Mouse (Mus musculus): ENCODE measurements around the gene Phpt1. TPM values are rescaled to one million over a fixed set of nuclear protein-coding genes. Genes with fewer than 3 reads are reported as not detected.

Gene Phpt1
- polyA plus RNA-seq, 1 experiment from 2014 or later, result 155 TPM

DNA sequence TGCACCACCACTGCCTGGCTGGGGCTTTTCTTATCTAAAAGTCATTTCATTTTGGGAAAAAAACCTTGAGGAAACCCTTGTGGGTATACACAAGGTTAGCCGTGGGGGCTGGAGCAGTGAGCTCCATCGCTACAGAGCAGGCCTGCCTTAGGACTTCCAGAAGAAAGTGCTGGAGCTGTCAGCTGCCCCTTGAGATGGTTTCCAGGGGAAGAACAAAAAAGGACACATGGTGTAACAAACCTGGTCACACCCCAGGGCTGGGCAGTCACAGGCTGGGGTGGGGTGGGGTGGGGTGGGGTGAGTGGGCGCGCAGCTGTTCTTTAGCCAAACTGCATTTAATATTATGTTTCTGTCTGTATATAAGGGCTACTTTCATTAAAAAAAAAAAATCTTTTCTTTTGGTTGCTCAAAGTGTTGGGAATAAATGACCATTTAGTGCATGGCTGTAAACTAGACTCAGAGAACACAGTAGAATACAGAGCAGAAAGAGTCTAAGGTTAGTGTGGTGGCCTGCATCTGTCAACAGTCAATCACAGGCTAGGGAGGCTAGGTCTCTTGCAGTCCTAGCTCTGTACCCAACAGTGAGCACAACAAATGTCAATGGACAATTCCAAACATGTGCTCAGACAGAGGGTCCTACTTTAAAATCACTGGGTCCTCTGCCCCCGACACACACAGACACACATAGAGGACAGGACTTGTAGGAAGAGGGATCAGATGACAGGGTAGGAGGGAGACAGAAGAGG, 21.9 kb upstream of the Phpt1 start:
- no peak for ATAC-seq (replicated peaks)
- H3K4me3 ChIP-seq, result no peak overlapping the region
- 95% methylated on average over 5 of the region's 5 CpGs for WGBS

GRCm38 (mm10) chr2:25591863-25592262, 16.8 kb upstream of the Phpt1 start:
- H3K27ac ChIP-seq, result no peak overlapping the region
- H3K27me3 ChIP-seq (replicated peaks), result no peaks in the 10 kb centered on the region
- WGBS, result 86% methylated on average over 2 of the region's 2 CpGs
- no peaks in the 10 kb centered on the region for H3K9me3 ChIP-seq
- no peaks in the 10 kb centered on the region for H3K4me1 ChIP-seq
- peaks cover 56% of the 10 kb centered on the region for H3K36me3 ChIP-seq (replicated peaks)
- no peak overlapping the region for H3K4me2 ChIP-seq
- no peak overlapping the region for H3K4me3 ChIP-seq
- no peak for ATAC-seq (replicated peaks)
- no peak overlapping the region for H3K9ac ChIP-seq

More for the DNA sequence above, 21.9 kb upstream of the Phpt1 start:
- no peak overlapping the region for H3K27ac ChIP-seq
- H3K9ac ChIP-seq, result no peak overlapping the region
- no peak overlapping the region for H3K4me2 ChIP-seq
- peaks cover 80% of the 10 kb centered on the region for H3K36me3 ChIP-seq (replicated peaks)
- no peaks in the 10 kb centered on the region for H3K4me1 ChIP-seq
- no peaks in the 10 kb centered on the region for H3K9me3 ChIP-seq
- H3K27me3 ChIP-seq (replicated peaks), result no peaks in the 10 kb centered on the region

GRCm38 (mm10) chr2:25588227-25588907, 13.3 kb upstream of the Phpt1 start:
- 96% methylated on average over 8 of the region's 8 CpGs for whole genome bisulfite sequencing
- H3K9me3 ChIP-seq, result no peaks in the 10 kb centered on the region
- no peak overlapping the region for H3K9ac ChIP-seq
- no peak for ATAC-seq (replicated peaks)
- no peak overlapping the region for H3K4me2 ChIP-seq
- H3K36me3 ChIP-seq (replicated peaks), result peaks cover 41% of the 10 kb centered on the region
- H3K4me1 ChIP-seq, result no peaks in the 10 kb centered on the region
- no peaks in the 10 kb centered on the region for H3K27me3 ChIP-seq (replicated peaks)
- H3K27ac ChIP-seq, result no peak overlapping the region
- H3K4me3 ChIP-seq, result no peak overlapping the region

DNA sequence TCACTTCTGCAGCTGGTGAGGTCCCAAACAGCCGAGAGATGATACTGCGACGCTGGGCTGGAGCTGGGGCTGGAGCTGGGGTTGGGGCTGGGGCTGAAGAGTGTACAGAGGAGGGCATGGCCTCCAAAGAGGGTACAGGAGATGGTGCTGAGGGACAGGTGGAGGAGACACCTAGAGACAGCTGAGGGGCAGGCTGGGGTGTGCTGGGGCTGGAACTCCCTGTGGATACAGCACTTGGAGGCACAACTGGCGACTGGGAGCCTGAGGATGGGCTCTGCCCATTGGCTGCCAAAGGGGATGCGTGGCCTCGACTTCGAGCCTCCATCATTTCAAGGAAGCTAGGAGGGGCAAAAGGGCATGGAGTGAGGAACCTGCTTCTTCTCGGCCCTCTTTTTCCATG, 12.3 kb upstream of the Phpt1 start:
- Histone ChIP-seq H3K27ac (no peak overlapping the region), H3K4me1 (peaks cover 9% of the 10 kb centered on the region), H3K27me3 (replicated peaks) (no peaks in the 10 kb centered on the region), H3K4me3 (no peak overlapping the region), H3K9me3 (no peaks in the 10 kb centered on the region), H3K36me3 (replicated peaks) (peaks cover 31% of the 10 kb centered on the region), H3K4me2 (no peak overlapping the region), H3K9ac (no peak overlapping the region)
- WGBS, result 91% methylated on average over 8 of the region's 8 CpGs
- no peak for ATAC-seq (replicated peaks)

- Histone ChIP-seq H3K27me3 (replicated peaks) (peaks cover under 1% of the 10 kb centered on the region), H3K4me2 (no peak overlapping the region), H3K9ac (no peak overlapping the region), H3K4me1 (peaks cover 22% of the 10 kb centered on the region), H3K27ac (no peak overlapping the region), H3K4me3 (no peak overlapping the region), H3K9me3 (no peaks in the 10 kb centered on the region), H3K36me3 (replicated peaks) (peaks cover 18% of the 10 kb centered on the region)
- ATAC-seq (replicated peaks), result no peak
- 93% methylated on average over 3 of the region's 3 CpGs for WGBS
These were observed 10.6 kb upstream of the Phpt1 start for GRCm38 (mm10) chr2:25585601-25586000.

DNA sequence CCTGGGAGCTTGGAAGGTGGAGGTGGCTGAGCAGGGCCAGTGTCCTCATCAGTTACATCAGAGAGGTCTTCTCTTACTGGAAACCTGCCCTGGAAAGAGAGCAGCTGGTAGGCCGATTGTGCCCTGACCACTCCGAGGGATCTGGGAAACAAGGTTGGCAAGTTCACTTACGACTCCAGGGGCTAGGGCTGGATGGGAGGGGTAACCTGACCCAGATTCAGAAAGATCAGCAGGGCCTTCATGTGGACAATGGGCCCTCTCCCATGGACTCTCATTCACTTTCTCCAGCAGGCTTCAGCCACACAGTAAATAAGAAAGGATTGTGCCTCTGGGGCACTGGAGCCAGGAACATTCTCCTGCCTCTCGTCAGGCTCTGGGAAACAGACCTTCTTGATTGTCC, 9.8 kb upstream of the Phpt1 start:
- Histone ChIP-seq H3K27ac (no peak overlapping the region), H3K36me3 (replicated peaks) (peaks cover 16% of the 10 kb centered on the region; the same call in 1 of the 2 replicates), H3K4me2 (no peak overlapping the region), H3K9me3 (no peaks in the 10 kb centered on the region), H3K4me3 (no peak overlapping the region), H3K4me1 (peaks cover 29% of the 10 kb centered on the region), H3K9ac (no peak overlapping the region), H3K27me3 (replicated peaks) (peaks cover 8% of the 10 kb centered on the region)
- ATAC-seq (replicated peaks), result no peak
- WGBS, result 89% methylated on average over 4 of the region's 4 CpGs

GRCm38 (mm10) chr2:25584152-25584551, 9.1 kb upstream of the Phpt1 start:
- Histone ChIP-seq H3K4me1 (peaks cover 36% of the 10 kb centered on the region), H3K4me3 (no peak overlapping the region), H3K36me3 (replicated peaks) (peaks cover 16% of the 10 kb centered on the region; the same call in 1 of the 2 replicates), H3K4me2 (no peak overlapping the region), H3K27me3 (replicated peaks) (peaks cover 15% of the 10 kb centered on the region), H3K9me3 (no peaks in the 10 kb centered on the region), H3K27ac (no peak overlapping the region), H3K9ac (no peak overlapping the region)
- no peak for ATAC-seq (replicated peaks)
- 99% methylated on average over 3 of the region's 3 CpGs for WGBS

DNA sequence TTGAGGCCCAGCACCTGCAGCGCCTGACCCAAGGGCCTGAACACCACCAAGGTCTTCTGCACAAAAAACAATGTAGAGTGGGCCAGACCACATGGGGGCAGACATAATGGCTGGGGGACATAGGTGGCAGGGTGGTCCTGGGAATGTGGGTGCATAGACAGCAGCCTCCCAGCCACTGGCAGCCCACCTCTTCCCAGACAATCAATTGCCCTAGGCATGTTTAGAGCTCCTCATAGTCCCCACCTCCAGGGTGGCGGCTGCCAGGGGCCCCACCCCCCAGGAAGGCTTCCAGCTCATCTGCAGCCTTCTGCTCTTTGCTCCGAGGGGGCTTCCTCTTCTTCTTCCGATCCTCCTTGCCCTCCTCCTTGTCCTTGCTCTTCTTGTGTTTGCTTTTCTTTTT, 8.5 kb upstream of the Phpt1 start:
- no peak overlapping the region for H3K4me2 ChIP-seq

DNA sequence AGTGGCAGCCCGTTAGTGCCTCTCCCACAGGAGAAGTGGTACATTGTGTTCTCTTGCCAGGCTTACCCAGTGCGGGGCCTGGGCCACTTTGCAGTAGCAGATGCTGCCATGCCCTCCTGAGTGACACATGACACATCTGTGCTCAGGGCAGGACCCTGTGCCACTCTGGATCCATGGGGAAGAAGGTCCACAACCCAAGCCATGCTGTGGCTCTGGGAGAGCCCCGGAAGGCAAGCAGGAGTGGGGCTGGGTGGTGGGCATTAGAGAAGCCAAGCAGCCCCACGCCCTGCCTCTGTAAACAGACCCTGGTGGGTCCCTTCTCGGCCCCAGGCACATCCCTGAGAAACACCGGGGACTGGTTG, 8.1 kb upstream of the Phpt1 start:
- Histone ChIP-seq H3K4me3 (no peak overlapping the region), H3K4me1 (peaks cover 44% of the 10 kb centered on the region), H3K27me3 (replicated peaks) (peaks cover 26% of the 10 kb centered on the region), H3K9ac (no peak overlapping the region), H3K27ac (no peak overlapping the region), H3K9me3 (no peaks in the 10 kb centered on the region), H3K4me2 (no peak overlapping the region), H3K36me3 (replicated peaks) (peaks cover 16% of the 10 kb centered on the region; the same call in 1 of the 2 replicates)
- no peak for ATAC-seq (replicated peaks)
- 72% methylated on average over 6 of the region's 6 CpGs for WGBS

More for the DNA sequence above, 8.5 kb upstream of the Phpt1 start:
- Histone ChIP-seq H3K36me3 (replicated peaks) (peaks cover 16% of the 10 kb centered on the region; the same call in 1 of the 2 replicates), H3K9me3 (no peaks in the 10 kb centered on the region), H3K4me3 (no peak overlapping the region), H3K27me3 (replicated peaks) (peaks cover 21% of the 10 kb centered on the region), H3K4me1 (peaks cover 40% of the 10 kb centered on the region), H3K9ac (no peak overlapping the region), H3K27ac (no peak overlapping the region)
- 82% methylated on average over 4 of the region's 4 CpGs for WGBS
- ATAC-seq (replicated peaks), result no peak

DNA sequence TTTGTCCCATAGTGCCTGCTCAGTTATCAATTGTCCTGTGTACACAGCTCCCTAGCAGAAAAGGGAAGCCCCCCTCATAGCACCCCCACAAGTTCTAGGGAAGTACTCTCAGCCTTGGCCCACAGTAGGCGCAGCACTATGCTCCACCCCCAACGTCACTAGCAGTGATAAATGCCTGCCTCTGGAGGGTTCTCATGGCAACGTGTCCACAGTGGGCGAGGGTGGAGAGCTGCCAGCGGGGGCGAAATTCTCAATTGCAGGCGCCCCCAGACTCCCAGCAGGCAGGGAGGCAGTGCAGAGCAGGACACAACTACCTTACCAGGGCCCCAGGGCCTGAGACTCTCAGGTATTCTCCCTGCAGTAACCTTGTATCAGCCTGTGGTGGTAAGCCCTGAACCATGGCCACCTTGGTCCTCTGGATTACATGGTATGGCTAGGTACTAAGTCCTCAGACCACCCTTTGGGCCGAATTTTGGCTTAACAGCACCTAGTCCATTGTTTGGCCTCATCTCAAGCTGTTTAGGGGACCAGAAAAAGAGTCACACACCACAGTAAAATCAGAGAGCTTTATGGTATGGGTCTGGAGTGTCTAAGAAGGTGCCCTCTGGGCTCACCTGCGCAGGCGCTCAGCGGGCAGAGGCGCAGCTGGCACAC, 7.6 kb upstream of the Phpt1 start:
- Histone ChIP-seq H3K4me2 (no peak overlapping the region), H3K9ac (no peak overlapping the region), H3K27ac (no peak overlapping the region)

DNA sequence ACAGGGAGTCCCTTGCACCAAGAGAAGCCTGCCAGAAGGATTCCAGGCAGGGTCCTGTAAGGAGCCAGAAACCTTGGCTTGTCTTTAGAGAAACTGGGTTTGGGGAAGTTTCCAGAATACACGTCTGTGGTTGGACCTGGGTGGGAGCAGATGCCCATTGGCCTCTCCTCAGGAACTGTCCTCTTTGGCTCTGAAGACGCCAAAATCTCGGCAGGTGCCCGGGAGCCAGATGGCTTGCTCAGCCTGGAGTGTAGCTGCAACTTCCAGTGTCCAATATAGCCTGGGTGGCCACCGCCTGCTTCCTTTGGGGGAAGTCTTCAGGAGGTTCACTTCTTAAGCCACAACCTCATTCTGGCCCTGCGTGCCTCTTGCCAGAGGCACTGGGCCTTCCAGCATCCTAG, 6.9 kb upstream of the Phpt1 start:
- 33% methylated on average over 6 of the region's 6 CpGs for WGBS
- ATAC-seq (replicated peaks), result no peak
- Histone ChIP-seq H3K27me3 (replicated peaks) (peaks cover 38% of the 10 kb centered on the region), H3K4me1 (peaks cover 56% of the 10 kb centered on the region), H3K4me2 (peak overlapping the region; percentile 71; the same call in 1 of the 2 replicates), H3K9me3 (no peaks in the 10 kb centered on the region), H3K4me3 (no peak overlapping the region; the same call in 1 of the 2 replicates), H3K9ac (no peak overlapping the region), H3K27ac (no peak overlapping the region), H3K36me3 (replicated peaks) (peaks cover 13% of the 10 kb centered on the region; the same call in 1 of the 2 replicates)

More for the DNA sequence above, 7.6 kb upstream of the Phpt1 start:
- H3K4me1 ChIP-seq, result peaks cover 49% of the 10 kb centered on the region
- H3K4me3 ChIP-seq, result no peak overlapping the region
- peak; percentile 41; the same call in 1 of the 2 replicates for ATAC-seq (replicated peaks)
- H3K36me3 ChIP-seq (replicated peaks), result peaks cover 16% of the 10 kb centered on the region; the same call in 1 of the 2 replicates
- WGBS, result 56% methylated on average over 12 of the region's 12 CpGs
- H3K27me3 ChIP-seq (replicated peaks), result peaks cover 31% of the 10 kb centered on the region
- H3K9me3 ChIP-seq, result no peaks in the 10 kb centered on the region

- no peaks in the 10 kb centered on the region for H3K9me3 ChIP-seq
- H3K9ac ChIP-seq, result peak within 1 kb of the TSS; percentile 48
- H3K27ac ChIP-seq, result 0 out of 2 replicates have a peak within 1 kb of the TSS, but pooled peaks have one; percentile 4
- peak within 1 kb of the TSS; percentile 71 for H3K4me2 ChIP-seq
- ATAC-seq (replicated peaks), result peak; percentile 80
- peak within 1 kb of the TSS; percentile 49 for H3K4me3 ChIP-seq
- H3K27me3 ChIP-seq (replicated peaks), result peaks cover 43% of the 10 kb centered on the region
- H3K4me1 ChIP-seq, result peaks cover 57% of the 10 kb centered on the region
- whole genome bisulfite sequencing, result 4% methylated on average over 19 of the region's 19 CpGs
- H3K36me3 ChIP-seq (replicated peaks), result peaks cover 9% of the 10 kb centered on the region; the same call in 1 of the 2 replicates
These were observed 6.4 kb upstream of the Phpt1 start, which contains the start of gene Ajm1 for GRCm38 (mm10) chr2:25581294-25581864. TSS of gene Ajm1 (minus strand) at chr2:25581757.

All from midbrain, embryonic 15.5 days (tissue).